Mouse (Mus musculus) liver, embryonic 14.5 days (tissue): ENCODE measurements around the gene Gm2115. TPM values are rescaled to one million over a fixed set of nuclear protein-coding genes. Genes with fewer than 3 reads are reported as not detected.

Source experiments
- ATAC-seq: fragments of 200-750 bp; cut with Nextera tagmentation; 2 replicates; pipeline ENCODE4 v1.8.0; 2017; ENCODE audit warnings: moderate number of reproducible peaks, mild to moderate bottlenecking, moderate library complexity; ENCODE audit not compliant: insufficient read depth
- DNase-seq, 3 experiments: peaks; one replicate each; pipeline ENCODE4 v3.0.0-alpha.2; 2012 to 2013; ENCODE audit warnings: low read depth in 3 of 3, low spot score in 3 of 3
- H3K27ac ChIP-seq: fragments of 300-500 bp; sonication (generic); 2 replicates; pipeline ENCODE4 v1.5.1; 2014; ENCODE audit warnings: moderate library complexity, mild to moderate bottlenecking, control low read depth, inconsistent platforms
- H3K27me3 ChIP-seq: fragments of 300-500 bp; sonication (generic); 2 replicates; pipeline ENCODE4 v1.6.1; 2014; ENCODE audit warnings: mild to moderate bottlenecking, low read length, moderate library complexity; ENCODE audit not compliant: control insufficient read depth, insufficient read depth
- H3K36me3 ChIP-seq: fragments of 300-500 bp; sonication (generic); replicated peaks from 2 replicates; pipeline ENCODE4 v1.6.1; 2014; ENCODE audit warnings: low read depth; ENCODE audit not compliant: control insufficient read depth, insufficient read depth
- H3K4me1 ChIP-seq, 2 experiments: fragments of 200-500 bp in 1 of 2; fragments of 300-500 bp in 1 of 2; sonication (generic) in 1 of 2; replicated peaks; 2 replicates each; pipeline ENCODE4 v1.6.1; 2012 to 2014; ENCODE audit warnings: antibody characterized with exemption in 1 of 2, inconsistent platforms in 1 of 2, low read length in 1 of 2; ENCODE audit not compliant: control insufficient read depth in 2 of 2, insufficient read depth in 2 of 2
- H3K4me2 ChIP-seq: fragments of 300-500 bp; sonication (generic); 2 replicates; pipeline ENCODE4 v1.6.1; 2014; ENCODE audit warnings: low read depth, mild to moderate bottlenecking, control low read depth, moderate library complexity
- H3K4me3 ChIP-seq, 2 experiments: fragments of 200-500 bp in 1 of 2; fragments of 300-500 bp in 1 of 2; sonication (generic) in 1 of 2; 2 replicates each; pipeline ENCODE4 v1.5.1; 2012 to 2014; ENCODE audit warnings: low read depth in 2 of 2, low read length in 2 of 2, mild to moderate bottlenecking in 2 of 2, control low read depth in 1 of 2, inconsistent platforms in 1 of 2, moderate library complexity in 1 of 2; ENCODE audit not compliant: insufficient read depth in 1 of 2
- H3K9ac ChIP-seq: fragments of 300-500 bp; sonication (generic); replicated peaks from 2 replicates; pipeline ENCODE4 v1.6.1; 2014; ENCODE audit warnings: mild to moderate bottlenecking, control low read depth, moderate library complexity
- H3K9me3 ChIP-seq: fragments of 300-500 bp; sonication (generic); 2 replicates; pipeline ENCODE4 v1.6.1; 2016; ENCODE audit warnings: low read length, mixed read lengths; ENCODE audit not compliant: control insufficient read depth
- CTCF ChIP-seq: IDR thresholded peaks from 2 replicates; pipeline ENCODE4 v1.5.1; 2016; ENCODE audit warnings: antibody characterized with exemption, low read depth, control low read depth
- EP300 ChIP-seq: IDR thresholded peaks from 2 replicates; pipeline ENCODE4 v1.6.1; 2016; ENCODE audit warnings: antibody characterized with exemption, low read depth
- WGBS: fragments of 180-500 bp; shearing (Covaris S2); extraction: QIAGEN DNeasy Blood & Tissue Kit; methylation state at CpG from one replicate; pipeline ENCODE4 v1.1.7; 2014; ENCODE audit not compliant: insufficient replicate concordance; 5-methylcytosine and 5-hydroxymethylcytosine counted together
- polyA plus RNA-seq, 2 experiments: library from polyadenylated mRNA; depleted of rRNA in 1 of 2; stranded (reverse) in 1 of 2; unstranded in 1 of 2; fragments of >200 nt; fragmentation: Nextera tagmentation in 1 of 2; extraction: Ambion mirVana in 1 of 2; gene quantifications; 2 replicates each; pipeline versions ENCODE4 v1.2.1 to v1.2.3; 2012 to 2014

Gene Gm2115
- polyA plus RNA-seq, 2 experiments = not detected

- Histone ChIP-seq H3K4me2 (no peak overlapping the region), H3K9me3 (no peaks in the 10 kb centered on the region), H3K36me3 (no peaks in the 10 kb centered on the region), H3K4me3 (no peak overlapping the region), H3K27ac (no peak overlapping the region), H3K4me1 (no peaks in the 10 kb centered on the region), H3K27me3 (no peaks in the 10 kb centered on the region), H3K9ac (no peak overlapping the region)
- DNase-seq (no peak), ATAC-seq (no peak)
- no peak for TF ChIP-seq EP300
- TF ChIP-seq CTCF = no peak
Measured at GRCm38 (mm10) chr7:84518533-84519198, 10.1 kb upstream of the Gm2115 start.

- no peaks in the 10 kb centered on the region for H3K9me3 ChIP-seq
- ATAC-seq (no peak), DNase-seq (no peak)
- no peaks in the 10 kb centered on the region for H3K4me1 ChIP-seq
- TF ChIP-seq CTCF (no peak), EP300 (no peak)
- no peak overlapping the region for H3K4me2 ChIP-seq
- no peaks in the 10 kb centered on the region for H3K27me3 ChIP-seq
- H3K4me3 ChIP-seq = no peak overlapping the region
- whole genome bisulfite sequencing = 48% methylated on average over 1 of the region's 1 CpGs
- no peaks in the 10 kb centered on the region for H3K36me3 ChIP-seq
- no peak overlapping the region for H3K27ac ChIP-seq
- no peak overlapping the region for H3K9ac ChIP-seq
Measured at GRCm38 (mm10) chr7:84521329-84521728, 7.4 kb upstream of the Gm2115 start.

DNA sequence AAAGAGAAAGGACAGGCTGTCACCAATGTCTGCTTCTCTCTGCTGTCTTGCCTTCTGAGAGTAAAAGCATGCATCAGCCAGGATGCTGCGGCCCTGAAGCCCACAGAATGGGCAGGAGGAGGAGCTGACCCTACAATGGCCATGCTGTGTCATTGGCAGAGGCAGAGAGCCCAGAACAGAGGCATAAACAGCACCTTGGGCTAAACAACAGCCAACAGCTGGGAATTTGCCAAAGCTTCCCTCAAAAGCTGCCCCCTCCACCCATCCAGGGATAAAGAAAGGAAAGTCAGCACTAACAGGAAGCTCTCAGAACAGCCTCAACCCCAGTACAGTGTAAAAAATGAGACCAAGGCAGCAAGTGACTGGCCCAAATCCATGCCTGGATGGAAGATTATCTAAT, 6.3 kb upstream of the Gm2115 start:
- no peak for DNase-seq
- H3K9me3 ChIP-seq = no peaks in the 10 kb centered on the region
- no peaks in the 10 kb centered on the region for H3K36me3 ChIP-seq
- H3K27me3 ChIP-seq = no peaks in the 10 kb centered on the region; the same call in 1 of the 2 replicates
- no peak for ATAC-seq
- H3K4me2 ChIP-seq = no peak overlapping the region
- no peak overlapping the region for H3K9ac ChIP-seq
- H3K4me3 ChIP-seq = no peak overlapping the region
- 17% methylated on average over 1 of the region's 1 CpGs for WGBS
- TF ChIP-seq EP300 (no peak), CTCF (no peak)
- no peak overlapping the region for H3K27ac ChIP-seq
- no peaks in the 10 kb centered on the region for H3K4me1 ChIP-seq

- H3K27ac ChIP-seq = no peak overlapping the region
- WGBS = 19% methylated on average over 1 of the region's 1 CpGs
- TF ChIP-seq EP300 (no peak), CTCF (no peak)
Measured at GRCm38 (mm10) chr7:84526171-84526570, 2.6 kb upstream of the Gm2115 start.

DNA sequence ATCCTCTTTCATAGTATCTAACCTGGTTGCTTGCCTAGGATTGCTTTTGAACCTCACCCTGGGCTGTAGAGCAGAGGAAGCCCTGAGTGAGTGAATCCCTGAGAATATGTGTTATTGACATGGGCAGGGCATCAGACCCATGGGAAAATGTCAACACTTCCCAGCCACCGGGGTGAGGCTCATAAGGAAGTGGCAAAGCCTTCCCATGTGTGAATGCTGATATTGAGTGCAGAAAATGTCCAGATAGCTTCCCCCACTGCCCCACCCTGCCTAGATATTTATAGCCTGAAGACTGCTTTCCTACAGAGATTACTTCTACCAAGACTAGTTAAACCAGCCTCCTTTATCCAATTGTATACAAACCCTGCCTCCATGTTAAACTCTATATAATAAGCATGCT, 4.0 kb downstream of the Gm2115 start:
- Histone ChIP-seq H3K27ac (no peak overlapping the region), H3K4me3 (no peak overlapping the region), H3K4me2 (no peak overlapping the region), H3K4me1 (no peaks in the 10 kb centered on the region), H3K27me3 (peaks cover 25% of the 10 kb centered on the region), H3K9me3 (no peaks in the 10 kb centered on the region), H3K36me3 (no peaks in the 10 kb centered on the region), H3K9ac (no peak overlapping the region)
- TF ChIP-seq EP300 (no peak), CTCF (no peak)
- no peak for ATAC-seq
- WGBS = 33% methylated on average over 1 of the region's 1 CpGs
- DNase-seq = no peak

More at GRCm38 (mm10) chr7:84526171-84526570, 2.6 kb upstream of the Gm2115 start:
- no peak overlapping the region for H3K4me3 ChIP-seq
- DNase-seq (no peak), ATAC-seq (no peak)
- no peaks in the 10 kb centered on the region for H3K36me3 ChIP-seq
- peaks cover 27% of the 10 kb centered on the region for H3K27me3 ChIP-seq
- H3K9ac ChIP-seq = no peak overlapping the region
- no peaks in the 10 kb centered on the region for H3K9me3 ChIP-seq
- H3K4me1 ChIP-seq = no peaks in the 10 kb centered on the region
- no peak overlapping the region for H3K4me2 ChIP-seq
